Mouse (Mus musculus) kidney, adult 11 months (tissue): ENCODE measurements around the gene Dpy30.

Experiments
- DNase-seq: peaks from one replicate; pipeline ENCODE4 v3.0.0; 2022

Dpy30 gene

DNA sequence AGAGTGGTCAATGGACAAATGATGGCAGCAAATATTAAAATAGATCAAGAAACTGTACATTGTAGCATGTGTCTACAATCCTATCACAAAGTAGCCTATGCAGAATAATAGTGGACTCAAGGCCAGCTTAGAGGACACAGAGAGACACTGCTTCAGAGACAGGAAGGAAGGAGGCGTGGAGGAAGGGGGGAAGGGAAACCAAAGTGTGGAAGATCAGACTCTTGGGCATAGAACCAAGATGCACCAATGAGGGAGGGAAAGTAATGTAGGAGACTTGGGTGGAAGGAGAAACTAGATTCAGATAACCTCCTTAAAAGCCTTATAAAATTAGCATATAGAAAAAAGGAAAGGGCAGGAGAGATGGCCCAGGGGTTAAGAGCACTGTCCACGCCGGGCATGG lies 61.3 kb downstream of the Dpy30 start:
- no peak for DNase-seq
